Comparison of ENCODE assay signal across 8 mouse cellular contexts in genomic region chr12:50544855-50545609, GRCm38 (mm10).
A peak's percentile ranks its signal among the peaks of the same experiment; 100 is the strongest.
DNase-seq lines count a peak whose midpoint lies in the region; ATAC-seq and TF ChIP-seq lines count a peak whose summit lies in the region.

No protein-coding gene starts in this region.

- ATAC-seq in midbrain, embryonic 16.5 days, result no peak; the same call in 1 of the 2 replicates
- ATAC-seq in heart, embryonic 13.5 days (ENCODE audit: extremely low read depth, insufficient number of reproducible peaks, low FRiP score, low TSS enrichment), result no peak
- ATAC-seq in cerebellum, adult (ENCODE audit: insufficient number of reproducible peaks, low FRiP score, low TSS enrichment), result no peak

- no peak for TF ChIP-seq POLR2A in brain, embryonic 14.5 days (IDR thresholded peaks at IDR 0.05; ENCODE audit: borderline replicate concordance, extremely low read depth, insufficient read depth, insufficient read length, poor library complexity, severe bottlenecking)

- H3K27ac ChIP-seq in midbrain, embryonic 10.5 days (replicated peaks), result 0 out of 2 replicates have a peak overlapping the region, but pooled peaks have one; percentile 39
- H3K27ac ChIP-seq in midbrain, embryonic 16.5 days (ENCODE audit: low read length), result no peak overlapping the region
- peak overlapping the region; percentile 60 for H3K27ac ChIP-seq in heart, embryonic 13.5 days (replicated peaks)

- H3K9me3 ChIP-seq in midbrain, embryonic 10.5 days (replicated peaks), result no peaks in the 10 kb centered on the region
- no peaks in the 10 kb centered on the region for H3K9me3 ChIP-seq in midbrain, embryonic 16.5 days (replicated peaks; ENCODE audit: control insufficient read depth, low read length, poor library complexity, severe bottlenecking)
- H3K9me3 ChIP-seq in heart, embryonic 13.5 days, result no peaks in the 10 kb centered on the region

- H3K27me3 ChIP-seq in midbrain, embryonic 10.5 days (ENCODE audit: low read depth, poor library complexity, severe bottlenecking), result peaks cover 5% of the 10 kb centered on the region
- no peaks in the 10 kb centered on the region for H3K27me3 ChIP-seq in midbrain, embryonic 16.5 days (ENCODE audit: control insufficient read depth, insufficient read depth, low read depth, low read length)
- no peaks in the 10 kb centered on the region for H3K27me3 ChIP-seq in heart, embryonic 13.5 days (replicated peaks)

- H3K4me3 ChIP-seq in midbrain, embryonic 10.5 days, result no peak overlapping the region
- no peak overlapping the region for H3K4me3 ChIP-seq in midbrain, embryonic 16.5 days (ENCODE audit: low read depth, low read length)
- no peak overlapping the region for H3K4me3 ChIP-seq in heart, embryonic 13.5 days

- no peak overlapping the region for H3K9ac ChIP-seq in midbrain, embryonic 16.5 days (ENCODE audit: low read depth, low read length)
- no peak overlapping the region; the same call in 1 of the 2 replicates for H3K9ac ChIP-seq in heart, embryonic 13.5 days

- H3K36me3 ChIP-seq in midbrain, embryonic 10.5 days, result no peaks in the 10 kb centered on the region
- H3K36me3 ChIP-seq in midbrain, embryonic 16.5 days (ENCODE audit: control insufficient read depth, insufficient read depth, low read length), result no peaks in the 10 kb centered on the region
- H3K36me3 ChIP-seq in heart, embryonic 13.5 days, result no peaks in the 10 kb centered on the region

- TF ChIP-seq CTCF in brain, embryonic 14.5 days (IDR thresholded peaks at IDR 0.05; ENCODE audit: borderline replicate concordance, extremely low read depth, insufficient read depth, insufficient read length), result no peak

- WGBS in midbrain, embryonic 10.5 days, result 54% methylated on average over 8 of the region's 8 CpGs
- WGBS in midbrain, embryonic 16.5 days, result 34% methylated on average over 8 of the region's 8 CpGs
- 34% methylated on average over 8 of the region's 8 CpGs for WGBS in heart, embryonic 13.5 days

- H3K4me1 ChIP-seq in midbrain, embryonic 10.5 days, result peaks cover 25% of the 10 kb centered on the region
- H3K4me1 ChIP-seq in midbrain, embryonic 16.5 days (ENCODE audit: control insufficient read depth, insufficient read depth, low read length), result 0 out of 2 replicates have a peak, but pooled peaks cover 2% of the 10 kb centered on the region
- H3K4me1 ChIP-seq in heart, embryonic 13.5 days, result peaks cover 39% of the 10 kb centered on the region

- no peak overlapping the region for H3K4me2 ChIP-seq in midbrain, embryonic 16.5 days (ENCODE audit: low read length)
- H3K4me2 ChIP-seq in heart, embryonic 13.5 days, result no peak overlapping the region

- peak; percentile 17 for DNase-seq in midbrain, embryonic 10.5 days (ENCODE audit: low spot score)
- peak; percentile 70 for DNase-seq in brain, embryonic 14.5 days (ENCODE audit: low read depth)
- DNase-seq in lung, postnatal 36 days, result peak; percentile 69
- no peak for DNase-seq in left cerebral cortex, adult 8-10 months (ENCODE audit: low spot score in 2 of 2)
- no peak for DNase-seq in testis, postnatal 10 days (ENCODE audit: low spot score)

Comparison
In these comparisons a context has a peak if more than half of its experiments do, and no peak if none do; other contexts are left out.
1. DNase-seq: peak in midbrain, embryonic 10.5 days (single experiment), brain, embryonic 14.5 days (single experiment) and lung, postnatal 36 days (single experiment); none in left cerebral cortex, adult 8-10 months (0 of 2) and testis, postnatal 10 days (single experiment).